Mouse (Mus musculus): Measurements from ENCODE around the gene Elane. TPM values are rescaled to one million over a fixed set of nuclear protein-coding genes. Genes with fewer than 3 reads are reported as not detected.

The Elane gene
- polyA plus RNA-seq, 1 experiment from 2014 or later, result not detected

DNA sequence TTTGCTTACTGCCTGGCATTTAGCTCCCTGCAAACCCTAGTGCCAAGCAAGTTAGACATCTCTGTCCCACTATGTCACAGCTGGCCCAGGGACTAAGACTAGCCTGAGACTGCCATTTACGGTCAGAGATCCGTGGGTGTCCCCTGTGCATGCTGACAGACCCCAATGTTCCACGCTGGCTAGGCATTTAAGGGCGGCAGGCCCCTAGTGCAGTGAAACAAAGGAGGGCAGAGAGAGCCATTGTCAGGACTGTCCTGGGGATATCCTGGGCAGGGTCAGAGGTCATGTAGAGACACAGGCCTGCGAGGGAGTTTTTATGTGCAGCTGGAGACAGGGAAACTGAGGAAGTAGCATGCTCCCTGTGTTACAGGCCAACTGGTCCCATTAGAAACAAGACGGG is 47.8 kb downstream of the Elane start:
- peaks cover 16% of the 10 kb centered on the region for H3K36me3 ChIP-seq (ENCODE audit: insufficient read depth, low read length)
- no peak overlapping the region for H3K9ac ChIP-seq (ENCODE audit: low read depth, low read length)
- WGBS, result 67% methylated on average over 6 of the region's 6 CpGs
- no peak overlapping the region for H3K4me3 ChIP-seq (replicated peaks; ENCODE audit: low read depth, low read length)
- H3K27me3 ChIP-seq (ENCODE audit: insufficient read depth, low read length), result no peaks in the 10 kb centered on the region
- H3K9me3 ChIP-seq (replicated peaks; ENCODE audit: low read length), result no peaks in the 10 kb centered on the region
- ATAC-seq (replicated peaks; ENCODE audit: low FRiP score, low read depth) (no peak), DNase-seq (ENCODE audit: low spot score) (no peak)
- TF ChIP-seq CTCF (IDR thresholded peaks at IDR 0.05; ENCODE audit: low read depth), result no peak
- peak overlapping the region; percentile 15; the same call in 1 of the 2 replicates for H3K27ac ChIP-seq
- peaks cover 66% of the 10 kb centered on the region for H3K4me1 ChIP-seq (replicated peaks; ENCODE audit: insufficient read depth, low read length)
- H3K4me2 ChIP-seq (ENCODE audit: low read length), result no peak overlapping the region

DNA sequence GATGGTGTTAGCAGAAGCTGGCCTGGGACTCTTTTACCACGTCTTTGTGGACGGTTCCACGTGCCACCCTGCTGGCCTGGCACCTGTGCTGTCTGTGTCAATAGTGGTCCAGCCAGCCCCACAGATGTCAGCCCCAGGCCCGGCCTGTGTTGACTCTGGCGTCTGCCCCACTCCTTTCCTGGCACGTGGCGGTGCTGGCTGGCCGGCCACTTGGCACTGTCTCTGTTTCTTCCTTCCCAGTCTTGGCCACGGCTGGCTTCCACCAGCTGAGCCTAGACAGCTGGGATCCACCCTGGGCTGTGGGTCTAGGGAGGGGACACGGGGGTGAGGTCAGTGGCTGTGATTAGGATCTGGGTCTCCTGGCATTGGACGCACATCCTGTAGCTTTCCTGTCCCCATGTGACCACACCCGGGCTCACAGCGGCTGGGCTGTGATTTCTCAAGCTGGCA is 48.2 kb downstream of the Elane start:
- no peak overlapping the region; the same call in 1 of the 2 replicates for H3K4me2 ChIP-seq (ENCODE audit: low read length)
- H3K9me3 ChIP-seq (replicated peaks; ENCODE audit: low read length), result no peaks in the 10 kb centered on the region
- 39% methylated on average over 13 of the region's 13 CpGs for WGBS
- DNase-seq (ENCODE audit: low spot score) (peak; percentile 69), ATAC-seq (replicated peaks; ENCODE audit: low FRiP score, low read depth) (0 out of 2 replicates have a peak, but pooled peaks have one; percentile 23)
- H3K27ac ChIP-seq, result peak overlapping the region; percentile 15
- no peak overlapping the region for H3K4me3 ChIP-seq (replicated peaks; ENCODE audit: low read depth, low read length)
- no peak for TF ChIP-seq CTCF (IDR thresholded peaks at IDR 0.05; ENCODE audit: low read depth)
- H3K4me1 ChIP-seq (replicated peaks; ENCODE audit: insufficient read depth, low read length), result peaks cover 66% of the 10 kb centered on the region
- H3K27me3 ChIP-seq (ENCODE audit: insufficient read depth, low read length), result no peaks in the 10 kb centered on the region
- H3K36me3 ChIP-seq (ENCODE audit: insufficient read depth, low read length), result peaks cover 16% of the 10 kb centered on the region
- H3K9ac ChIP-seq (ENCODE audit: low read depth, low read length), result peak overlapping the region; percentile 27; the same call in 1 of the 2 replicates

DNA sequence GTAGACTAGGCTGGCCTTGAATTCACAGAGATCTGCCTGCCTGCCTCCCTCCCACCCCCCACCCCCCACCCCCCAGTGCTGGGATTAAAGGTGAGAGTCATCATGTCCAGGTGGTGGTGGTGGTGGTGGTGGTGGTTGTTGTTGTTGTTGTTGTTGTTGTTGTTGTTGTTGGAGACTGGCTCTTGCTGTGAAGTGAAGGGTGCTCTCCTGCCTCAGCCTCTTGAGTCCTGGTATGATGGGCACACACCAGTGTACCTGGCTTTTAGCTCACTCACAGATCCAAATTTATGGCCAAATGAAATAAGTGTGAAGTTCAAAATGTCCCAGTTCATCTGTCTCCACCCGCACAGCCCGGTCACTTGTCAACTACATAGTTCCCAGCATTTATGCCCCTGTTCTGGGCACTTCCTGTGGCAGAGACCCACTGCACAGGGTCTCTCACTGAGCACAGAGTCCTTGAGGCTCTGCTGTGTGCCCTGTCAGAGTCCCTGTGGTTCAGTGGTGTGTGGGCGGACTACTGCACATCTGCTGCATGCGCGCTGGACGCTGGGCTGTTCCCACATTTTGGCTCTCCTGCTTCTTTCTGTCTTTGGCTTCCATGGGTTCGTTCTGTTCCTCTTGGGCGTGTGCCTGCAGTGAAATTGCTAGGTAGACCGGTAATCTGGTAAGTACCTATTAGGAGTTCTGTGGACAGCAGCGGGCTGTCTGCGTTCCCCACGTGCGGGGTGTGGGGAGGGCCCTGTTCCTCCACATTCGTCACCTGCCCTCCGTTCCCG is 48.9 kb downstream of the Elane start:
- peaks cover 63% of the 10 kb centered on the region for H3K4me1 ChIP-seq (replicated peaks; ENCODE audit: insufficient read depth, low read length)
- no peak for TF ChIP-seq CTCF (IDR thresholded peaks at IDR 0.05; ENCODE audit: low read depth)
- no peaks in the 10 kb centered on the region for H3K27me3 ChIP-seq (ENCODE audit: insufficient read depth, low read length)
- H3K9me3 ChIP-seq (replicated peaks; ENCODE audit: low read length), result no peaks in the 10 kb centered on the region
- DNase-seq (ENCODE audit: low spot score) (no peak), ATAC-seq (replicated peaks; ENCODE audit: low FRiP score, low read depth) (no peak)
- H3K9ac ChIP-seq (ENCODE audit: low read depth, low read length), result no peak overlapping the region
- peak overlapping the region; percentile 15 for H3K27ac ChIP-seq
- no peak overlapping the region for H3K4me3 ChIP-seq (replicated peaks; ENCODE audit: low read depth, low read length)
- 78% methylated on average over 16 of the region's 16 CpGs for WGBS
- H3K36me3 ChIP-seq (ENCODE audit: insufficient read depth, low read length), result peaks cover 16% of the 10 kb centered on the region
- H3K4me2 ChIP-seq (ENCODE audit: low read length), result no peak overlapping the region

- DNase-seq (ENCODE audit: low spot score) (no peak), ATAC-seq (replicated peaks; ENCODE audit: low FRiP score, low read depth) (no peak)
- 40% methylated on average over 10 of the region's 10 CpGs for WGBS
- H3K27me3 ChIP-seq (ENCODE audit: insufficient read depth, low read length), result no peaks in the 10 kb centered on the region
- H3K36me3 ChIP-seq (ENCODE audit: insufficient read depth, low read length), result peaks cover 11% of the 10 kb centered on the region; the same call in 1 of the 2 replicates
- peaks cover 66% of the 10 kb centered on the region for H3K4me1 ChIP-seq (replicated peaks; ENCODE audit: insufficient read depth, low read length)
- H3K9me3 ChIP-seq (replicated peaks; ENCODE audit: low read length), result no peaks in the 10 kb centered on the region
- H3K9ac ChIP-seq (ENCODE audit: low read depth, low read length), result no peak overlapping the region
- no peak overlapping the region for H3K4me3 ChIP-seq (replicated peaks; ENCODE audit: low read depth, low read length)
- H3K4me2 ChIP-seq (ENCODE audit: low read length), result 0 out of 2 replicates have a peak overlapping the region, but pooled peaks have one; percentile 3
- H3K27ac ChIP-seq, result peak overlapping the region; percentile 90
- no peak for TF ChIP-seq CTCF (IDR thresholded peaks at IDR 0.05; ENCODE audit: low read depth)
These were observed 50.4 kb downstream of the Elane start for GRCm38 (mm10) chr10:79936284-79936910.

DNA sequence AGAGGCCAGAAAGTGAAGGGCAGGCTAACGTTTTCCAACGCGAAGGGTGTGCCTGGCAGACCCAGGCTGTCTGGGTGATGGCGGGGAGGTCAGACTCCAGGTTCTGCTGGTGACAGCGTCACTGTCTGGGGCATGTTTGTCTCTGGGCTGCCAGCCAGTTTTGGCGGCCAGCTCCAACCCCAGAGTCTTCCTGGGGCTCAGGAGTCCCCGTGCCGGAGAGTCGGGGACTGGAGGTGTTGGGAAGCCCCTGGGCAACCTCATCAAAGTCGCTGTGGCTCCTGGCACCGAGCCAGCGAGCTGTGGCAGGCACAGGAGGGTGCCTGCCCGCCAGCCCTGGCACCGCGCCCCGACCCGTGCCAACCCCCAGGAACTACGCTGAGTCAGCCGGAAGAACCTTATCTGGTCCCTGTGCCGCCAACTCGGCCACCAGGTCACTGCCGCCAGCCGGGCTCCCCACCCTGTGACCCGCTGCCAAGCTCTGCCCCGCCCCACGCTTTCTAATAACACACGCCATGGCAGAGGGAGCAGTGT is 50.9 kb downstream of the Elane start:
- Histone ChIP-seq H3K4me2 (ENCODE audit: low read length) (0 out of 2 replicates have a peak overlapping the region, but pooled peaks have one; percentile 3), H3K36me3 (ENCODE audit: insufficient read depth, low read length) (peaks cover 8% of the 10 kb centered on the region; the same call in 1 of the 2 replicates), H3K4me3 (replicated peaks; ENCODE audit: low read depth, low read length) (no peak overlapping the region), H3K9me3 (replicated peaks; ENCODE audit: low read length) (no peaks in the 10 kb centered on the region), H3K9ac (ENCODE audit: low read depth, low read length) (no peak overlapping the region), H3K27me3 (ENCODE audit: insufficient read depth, low read length) (no peaks in the 10 kb centered on the region), H3K27ac (peak overlapping the region; percentile 90), H3K4me1 (replicated peaks; ENCODE audit: insufficient read depth, low read length) (peaks cover 66% of the 10 kb centered on the region)
- no peak for ATAC-seq (replicated peaks; ENCODE audit: low FRiP score, low read depth)
- TF ChIP-seq CTCF (IDR thresholded peaks at IDR 0.05; ENCODE audit: low read depth), result no peak
- no peak for DNase-seq (ENCODE audit: low spot score)
- WGBS, result 45% methylated on average over 27 of the region's 27 CpGs

Small RNAs within 50 kb of the gene (microRNA-seq; reads per million reads assigned to microRNA genes)
- not detected for gene Mir6910

Other genes with a start within 250 kb of the Elane start
- 5.4 TPM in 2 replicates for gene Shc2, start 248.3 kb upstream of the Elane start, polyA plus RNA-seq (2015; fragmentation: Nextera tagmentation; extraction: Ambion mirVana)
- gene Odf3l2, start 240.5 kb upstream of the Elane start, polyA plus RNA-seq (2015; fragmentation: Nextera tagmentation; extraction: Ambion mirVana), result not detected in 2 replicates
- gene Madcam1, start 221.7 kb upstream of the Elane start, polyA plus RNA-seq (2015; fragmentation: Nextera tagmentation; extraction: Ambion mirVana), result 1.5 TPM in 2 replicates
- gene Tpgs1, start 216.9 kb upstream of the Elane start, polyA plus RNA-seq (2015; fragmentation: Nextera tagmentation; extraction: Ambion mirVana), result 82.5 and 84.9 TPM in 2 replicates
- gene Cdc34, start 204.1 kb upstream of the Elane start, polyA plus RNA-seq (2015; fragmentation: Nextera tagmentation; extraction: Ambion mirVana), result 68.1 and 75.7 TPM in 2 replicates
- gene Gzmm, start 197.2 kb upstream of the Elane start, polyA plus RNA-seq (2015; fragmentation: Nextera tagmentation; extraction: Ambion mirVana), result 0.34 and 0.50 TPM in 2 replicates
- gene Bsg, start 181.8 kb upstream of the Elane start, polyA plus RNA-seq (2015; fragmentation: Nextera tagmentation; extraction: Ambion mirVana), result 1,067 and 1,079 TPM in 2 replicates
- 0.17 and 0.28 TPM in 2 replicates for gene Hcn2, start 169.6 kb upstream of the Elane start, polyA plus RNA-seq (2015; fragmentation: Nextera tagmentation; extraction: Ambion mirVana)
- 37.9 and 38.5 TPM in 2 replicates for gene Polrmt, start 139.7 kb upstream of the Elane start, polyA plus RNA-seq (2015; fragmentation: Nextera tagmentation; extraction: Ambion mirVana)
- gene Fgf22, start 131.2 kb upstream of the Elane start, polyA plus RNA-seq (2015; fragmentation: Nextera tagmentation; extraction: Ambion mirVana), result 0.11 and 0.36 TPM in 2 replicates
- 74.5 and 82.4 TPM in 2 replicates for gene Rnf126, start 119.3 kb upstream of the Elane start, polyA plus RNA-seq (2015; fragmentation: Nextera tagmentation; extraction: Ambion mirVana)
- 32.9 and 38.7 TPM in 2 replicates for gene Fstl3, start 109.0 kb upstream of the Elane start, polyA plus RNA-seq (2015; fragmentation: Nextera tagmentation; extraction: Ambion mirVana)
- gene Prss57, start 95.3 kb upstream of the Elane start, polyA plus RNA-seq (2015; fragmentation: Nextera tagmentation; extraction: Ambion mirVana), result 0.04 and 0.06 TPM in 2 replicates
- 132 and 152 TPM in 2 replicates for gene Palm, start 92.7 kb upstream of the Elane start, polyA plus RNA-seq (2015; fragmentation: Nextera tagmentation; extraction: Ambion mirVana)
- 24.5 and 24.8 TPM in 2 replicates for gene Misp, start 65.3 kb upstream of the Elane start, polyA plus RNA-seq (2015; fragmentation: Nextera tagmentation; extraction: Ambion mirVana)
- gene Ptbp1, start 31.8 kb upstream of the Elane start, polyA plus RNA-seq (2015; fragmentation: Nextera tagmentation; extraction: Ambion mirVana), result 220 and 238 TPM in 2 replicates
- 6.5 and 7.9 TPM in 2 replicates for gene Prtn3, start 11.8 kb upstream of the Elane start, polyA plus RNA-seq (2015; fragmentation: Nextera tagmentation; extraction: Ambion mirVana)
- gene Plppr3, start 11.6 kb upstream of the Elane start, polyA plus RNA-seq (2015; fragmentation: Nextera tagmentation; extraction: Ambion mirVana), result 37.0 and 41.5 TPM in 2 replicates
- gene Cfd, start 4.6 kb downstream of the Elane start, polyA plus RNA-seq (2015; fragmentation: Nextera tagmentation; extraction: Ambion mirVana), result 0.13 TPM in 1 of 2 replicates, not detected in the other
- 44.9 and 49.0 TPM in 2 replicates for gene Med16, start 22.7 kb downstream of the Elane start, polyA plus RNA-seq (2015; fragmentation: Nextera tagmentation; extraction: Ambion mirVana)
- 4.8 and 21.6 TPM in 2 replicates for gene Gm26602, start 24.6 kb downstream of the Elane start, polyA plus RNA-seq (2015; fragmentation: Nextera tagmentation; extraction: Ambion mirVana)
- 1.6 and 1.8 TPM in 2 replicates for gene Kiss1r, start 30.7 kb downstream of the Elane start, polyA plus RNA-seq (2015; fragmentation: Nextera tagmentation; extraction: Ambion mirVana)
- gene R3hdm4, start 35.0 kb downstream of the Elane start, polyA plus RNA-seq (2015; fragmentation: Nextera tagmentation; extraction: Ambion mirVana), result 120 and 137 TPM in 2 replicates
- gene Arid3a, start 40.8 kb downstream of the Elane start, polyA plus RNA-seq (2015; fragmentation: Nextera tagmentation; extraction: Ambion mirVana), result 4.1 and 4.5 TPM in 2 replicates
- gene Wdr18, start 73.9 kb downstream of the Elane start, polyA plus RNA-seq (2015; fragmentation: Nextera tagmentation; extraction: Ambion mirVana), result 78.9 and 81.9 TPM in 2 replicates
- 0.17 and 0.20 TPM in 2 replicates for gene Grin3b, start 84.5 kb downstream of the Elane start, polyA plus RNA-seq (2015; fragmentation: Nextera tagmentation; extraction: Ambion mirVana)
- gene Tmem259, start 98.1 kb downstream of the Elane start, polyA plus RNA-seq (2015; fragmentation: Nextera tagmentation; extraction: Ambion mirVana), result 23.7 and 26.6 TPM in 2 replicates
- 221 and 261 TPM in 2 replicates for gene Cnn2, start 102.3 kb downstream of the Elane start, polyA plus RNA-seq (2015; fragmentation: Nextera tagmentation; extraction: Ambion mirVana)
- 2.4 and 2.6 TPM in 2 replicates for gene Abca7, start 110.2 kb downstream of the Elane start, polyA plus RNA-seq (2015; fragmentation: Nextera tagmentation; extraction: Ambion mirVana)
- gene Arhgap45, start 130.4 kb downstream of the Elane start, polyA plus RNA-seq (2015; fragmentation: Nextera tagmentation; extraction: Ambion mirVana), result 4.0 and 4.6 TPM in 2 replicates
- gene Polr2e, start 153.5 kb downstream of the Elane start, polyA plus RNA-seq (2015; fragmentation: Nextera tagmentation; extraction: Ambion mirVana), result 208 and 210 TPM in 2 replicates
- gene Gpx4, start 160.9 kb downstream of the Elane start, polyA plus RNA-seq (2015; fragmentation: Nextera tagmentation; extraction: Ambion mirVana), result 901 and 946 TPM in 2 replicates
- gene Sbno2, start 219.3 kb downstream of the Elane start, polyA plus RNA-seq (2015; fragmentation: Nextera tagmentation; extraction: Ambion mirVana), result 9.6 and 10.5 TPM in 2 replicates
- gene Stk11, start 229.6 kb downstream of the Elane start, polyA plus RNA-seq (2015; fragmentation: Nextera tagmentation; extraction: Ambion mirVana), result 14.2 and 15.1 TPM in 2 replicates

Data from kidney, postnatal 0 days (tissue).